Mouse (Mus musculus) erythroid progenitor cell, adult 5-6 weeks (primary cell): ENCODE results near the gene Alpl. TPM values are rescaled to one million over a fixed set of nuclear protein-coding genes. Genes with fewer than 3 reads are reported as not detected.

ENCODE experiments used
- ATAC-seq: replicated peaks from 2 replicates; pipeline ENCODE4 v1.8.0; 2016; ENCODE audit warnings: moderate number of reproducible peaks, mild to moderate bottlenecking, moderate TSS enrichment, inconsistent platforms; ENCODE audit not compliant: poor library complexity, low FRiP score, severe bottlenecking
- total RNA-seq, 2 experiments: library from RNA; stranded (forward) in 1 of 2; stranded (reverse) in 1 of 2; fragments of 150-400 nt in 1 of 2; fragments of 186-747, 209-891 nt in 1 of 2; gene quantifications; 2 replicates each; pipeline versions ENCODE4 v1.2.3 to v1.2.4; 2015 to 2017; ENCODE audit warnings: low replicate concordance in 2 of 2

Gene Alpl
- total RNA-seq, 2 experiments from 2014 or later: not detected

- ATAC-seq: no peak; the same call in 1 of the 2 replicates
These were observed 71.4 kb downstream of the Alpl start for GRCm38 (mm10) chr4:137724766-137725165.

- ATAC-seq: no peak
These were observed 72.0 kb downstream of the Alpl start for GRCm38 (mm10) chr4:137724212-137724611.

- ATAC-seq: no peak
These were observed 72.7 kb downstream of the Alpl start for GRCm38 (mm10) chr4:137723527-137723926.

- 0 out of 2 replicates have a peak, but pooled peaks have one; percentile 42 for ATAC-seq
These were observed 73.3 kb downstream of the Alpl start for GRCm38 (mm10) chr4:137722692-137723427.

GRCm38 (mm10) chr4:137722230-137722629, 74.0 kb downstream of the Alpl start:
- ATAC-seq: no peak

GRCm38 (mm10) chr4:137721563-137721962, 74.6 kb downstream of the Alpl start:
- no peak for ATAC-seq

- ATAC-seq: no peak
These were observed 76.7 kb downstream of the Alpl start for GRCm38 (mm10) chr4:137719378-137720077.

- ATAC-seq: no peak
These were observed 78.5 kb downstream of the Alpl start for GRCm38 (mm10) chr4:137717671-137718070.

GRCm38 (mm10) chr4:137717005-137717404, 79.2 kb downstream of the Alpl start:
- ATAC-seq: no peak

GRCm38 (mm10) chr4:137714020-137714624, 82.1 kb downstream of the Alpl start:
- ATAC-seq: 0 out of 2 replicates have a peak, but pooled peaks have one; percentile 36

GRCm38 (mm10) chr4:137712963-137713362, 83.2 kb downstream of the Alpl start:
- no peak for ATAC-seq

GRCm38 (mm10) chr4:137707216-137707990, 88.8 kb downstream of the Alpl start:
- ATAC-seq: no peak

- no peak for ATAC-seq
These were observed 89.7 kb downstream of the Alpl start for GRCm38 (mm10) chr4:137706510-137706909.

GRCm38 (mm10) chr4:137705379-137705778, 90.8 kb downstream of the Alpl start:
- ATAC-seq: no peak

- no peak for ATAC-seq
These were observed 91.6 kb downstream of the Alpl start for GRCm38 (mm10) chr4:137704561-137704960.

GRCm38 (mm10) chr4:137703077-137703476, 93.1 kb downstream of the Alpl start:
- no peak for ATAC-seq

- no peak for ATAC-seq
These were observed 95.2 kb downstream of the Alpl start for GRCm38 (mm10) chr4:137700960-137701359.

GRCm38 (mm10) chr4:137699264-137700211, 96.6 kb downstream of the Alpl start:
- ATAC-seq: no peak
